In genomic region chr6:17693726-17694549, GRCm38 (mm10) we compare ENCODE assay signal across 7 mouse cellular contexts. TPM values are rescaled to one million over a fixed set of nuclear protein-coding genes. Genes with fewer than 3 reads are reported as not detected.
DNase-seq lines count a peak whose midpoint lies in the region; ATAC-seq lines count a peak whose summit lies in the region.

No protein-coding gene starts in this region.

- H3K9me3 ChIP-seq in intestine, embryonic 16.5 days (ENCODE audit: control insufficient read depth, low read length) = no peaks in the 10 kb centered on the region
- H3K9me3 ChIP-seq in limb, embryonic 10.5 days (replicated peaks) = no peaks in the 10 kb centered on the region
- no peaks in the 10 kb centered on the region for H3K9me3 ChIP-seq in midbrain, embryonic 11.5 days (ENCODE audit: control insufficient read depth, low read length)

- under 1% methylated on average over 79 of the region's 97 CpGs for WGBS in intestine, embryonic 16.5 days
- under 1% methylated on average over 97 of the region's 97 CpGs for WGBS in limb, embryonic 10.5 days
- WGBS in midbrain, embryonic 11.5 days = under 1% methylated on average over 90 of the region's 97 CpGs

- peaks cover 7% of the 10 kb centered on the region; the same call in 1 of the 2 replicates for H3K4me1 ChIP-seq in intestine, embryonic 16.5 days (ENCODE audit: control insufficient read depth, insufficient read depth, low read length)
- H3K4me1 ChIP-seq in limb, embryonic 10.5 days = peaks cover 4% of the 10 kb centered on the region; the same call in 1 of the 2 replicates
- H3K4me1 ChIP-seq in midbrain, embryonic 11.5 days (ENCODE audit: control insufficient read depth, insufficient read depth, low read length) = peaks cover 8% of the 10 kb centered on the region; the same call in 1 of the 2 replicates

- peak overlapping the region; percentile 78 for H3K4me3 ChIP-seq in intestine, embryonic 16.5 days (ENCODE audit: low read length)
- H3K4me3 ChIP-seq in limb, embryonic 10.5 days = peak overlapping the region; percentile 86
- H3K4me3 ChIP-seq in midbrain, embryonic 11.5 days (ENCODE audit: low read depth, low read length) = peak overlapping the region; percentile 79

- DNase-seq in adrenal gland, adult 8-10 months = peak; percentile 61
- peak; percentile 74 for DNase-seq in embryo, embryonic 9.5 days (ENCODE audit: extremely low spot score)
- DNase-seq in gastrocnemius, postnatal 4 days (ENCODE audit: low spot score in 2 of 2) = peak; percentile 53 to 72
- peak; percentile 81 for DNase-seq in limb, embryonic 10.5 days (ENCODE audit: low spot score)
- peak; percentile 96 for DNase-seq in midbrain, embryonic 11.5 days (ENCODE audit: low spot score, missing footprints)
- peak; percentile 56 for DNase-seq in skeletal muscle tissue, adult 2 months (ENCODE audit: low read depth, low spot score)

- peak overlapping the region; percentile 95 for H3K27ac ChIP-seq in intestine, embryonic 16.5 days (ENCODE audit: low read length)
- peak overlapping the region; percentile 98 for H3K27ac ChIP-seq in limb, embryonic 10.5 days
- H3K27ac ChIP-seq in midbrain, embryonic 11.5 days (ENCODE audit: low read depth, low read length) = peak overlapping the region; percentile 59

- H3K9ac ChIP-seq in intestine, embryonic 16.5 days (ENCODE audit: low read depth, low read length) = peak overlapping the region; percentile 92
- peak overlapping the region; percentile 89 for H3K9ac ChIP-seq in midbrain, embryonic 11.5 days (ENCODE audit: low read length)

- H3K4me2 ChIP-seq in intestine, embryonic 16.5 days (ENCODE audit: low read depth, low read length) = peak overlapping the region; percentile 70
- H3K4me2 ChIP-seq in midbrain, embryonic 11.5 days = peak overlapping the region; percentile 87

- H3K27me3 ChIP-seq in intestine, embryonic 16.5 days (replicated peaks; ENCODE audit: control insufficient read depth, insufficient read depth, low read length) = no peaks in the 10 kb centered on the region
- no peaks in the 10 kb centered on the region for H3K27me3 ChIP-seq in limb, embryonic 10.5 days (ENCODE audit: low read depth, poor library complexity, severe bottlenecking)
- H3K27me3 ChIP-seq in midbrain, embryonic 11.5 days (ENCODE audit: control insufficient read depth, insufficient read depth, low read length) = no peaks in the 10 kb centered on the region

- peak; percentile 88 for ATAC-seq in intestine, embryonic 16.5 days
- peak; percentile 87 for ATAC-seq in midbrain, embryonic 11.5 days (ENCODE audit: low FRiP score)

- H3K36me3 ChIP-seq in intestine, embryonic 16.5 days (ENCODE audit: control insufficient read depth, insufficient read depth, low read length) = no peaks in the 10 kb centered on the region
- H3K36me3 ChIP-seq in limb, embryonic 10.5 days = peaks cover 13% of the 10 kb centered on the region
- no peaks in the 10 kb centered on the region for H3K36me3 ChIP-seq in midbrain, embryonic 11.5 days (ENCODE audit: control insufficient read depth, insufficient read depth, low read length)

RNA-seq across cellular contexts. Expression of gene St7, which starts 1.2 kb away (rescaled TPM):
- total RNA-seq in adrenal gland, adult 8-10 months (2022) = 10 to 100 TPM; 24.7 to 32.7 (median 30.4) TPM
- 10 to 100 TPM; 17.4 to 18.3 TPM for total RNA-seq in gastrocnemius, postnatal 4 days (2021)
- 20.5 and 21.8 TPM in 2 replicates for polyA plus RNA-seq in intestine, embryonic 16.5 days (2015; fragmentation: Nextera tagmentation; extraction: Ambion mirVana)
- 17.9 and 19.7 TPM in 2 replicates for polyA plus RNA-seq in limb, embryonic 10.5 days (2016; fragmentation: Nextera tagmentation; extraction: Ambion mirVana)
- 36.6 and 38.6 TPM in 2 replicates for polyA plus RNA-seq in midbrain, embryonic 11.5 days (2014; fragmentation: Nextera tagmentation; extraction: Ambion mirVana)

RNA-seq across cellular contexts. Expression of gene Capza2, which starts 57.9 kb away (rescaled TPM):
- 100 to 1,000 TPM; 123 to 141 (median 129) TPM for total RNA-seq in adrenal gland, adult 8-10 months (2022)
- total RNA-seq in gastrocnemius, postnatal 4 days (2021) = 100 to 1,000 TPM; 183 to 208 TPM
- 235 and 245 TPM in 2 replicates for polyA plus RNA-seq in intestine, embryonic 16.5 days (2015; fragmentation: Nextera tagmentation; extraction: Ambion mirVana)
- polyA plus RNA-seq in limb, embryonic 10.5 days (2016; fragmentation: Nextera tagmentation; extraction: Ambion mirVana) = 168 and 192 TPM in 2 replicates
- polyA plus RNA-seq in midbrain, embryonic 11.5 days (2014; fragmentation: Nextera tagmentation; extraction: Ambion mirVana) = 278 and 318 TPM in 2 replicates

Comparison
In these comparisons a context has a peak if more than half of its experiments do, and no peak if none do; other contexts are left out.
1. Peak in every context shown above with its lines: DNase-seq, ATAC-seq, H3K4me3 ChIP-seq and H3K27ac ChIP-seq.